Mouse (Mus musculus) hindbrain, embryonic 16.5 days (tissue): ENCODE measurements around the gene Syt12. TPM values are rescaled to one million over a fixed set of nuclear protein-coding genes. Genes with fewer than 3 reads are reported as not detected.
A peak's percentile ranks its signal among the peaks of the same experiment; 100 is the strongest.

ENCODE experiments used
- ATAC-seq: fragments of 200-750 bp; cut with Nextera tagmentation; 2 replicates; pipeline ENCODE4 v1.8.0; 2017; ENCODE audit warnings: moderate TSS enrichment, moderate library complexity
- H3K27ac ChIP-seq: fragments of 300-500 bp; sonication (generic); 2 replicates; pipeline ENCODE4 v1.5.1; 2014; ENCODE audit warnings: low read depth, mild to moderate bottlenecking, control low read depth, low read length, moderate library complexity
- H3K27me3 ChIP-seq: fragments of 300-500 bp; sonication (generic); replicated peaks from 2 replicates; pipeline ENCODE4 v1.6.1; 2014; ENCODE audit warnings: low read length; ENCODE audit not compliant: control insufficient read depth, insufficient read depth
- H3K36me3 ChIP-seq: fragments of 300-500 bp; sonication (generic); 2 replicates; pipeline ENCODE4 v1.6.1; 2014; ENCODE audit warnings: mild to moderate bottlenecking, low read length, moderate library complexity, mixed read lengths; ENCODE audit not compliant: control insufficient read depth, insufficient read depth
- H3K4me1 ChIP-seq: fragments of 300-500 bp; sonication (generic); 2 replicates; pipeline ENCODE4 v1.6.1; 2014; ENCODE audit warnings: low read depth, low read length; ENCODE audit not compliant: control insufficient read depth, insufficient read depth
- H3K4me2 ChIP-seq: fragments of 300-500 bp; sonication (generic); 2 replicates; pipeline ENCODE4 v1.6.1; 2014; ENCODE audit warnings: mild to moderate bottlenecking, low read length, control low read depth, moderate library complexity
- H3K4me3 ChIP-seq: fragments of 300-500 bp; sonication (generic); 2 replicates; pipeline ENCODE4 v1.5.1; 2014; ENCODE audit warnings: mild to moderate bottlenecking, low read length, control low read depth, moderate library complexity
- H3K9ac ChIP-seq: fragments of 300-500 bp; sonication (generic); 2 replicates; pipeline ENCODE4 v1.6.1; 2014; ENCODE audit warnings: low read depth, mild to moderate bottlenecking, control low read depth, low read length, moderate library complexity
- H3K9me3 ChIP-seq: fragments of 300-500 bp; sonication (generic); 2 replicates; pipeline ENCODE4 v1.6.1; 2014; ENCODE audit warnings: mild to moderate bottlenecking, low read length, moderate library complexity; ENCODE audit not compliant: control insufficient read depth
- WGBS: fragments of 180-500 bp; shearing (Covaris S2); extraction: QIAGEN DNeasy Blood & Tissue Kit; methylation state at CpG from one replicate; pipeline ENCODE4 v1.1.7; 2014; 5-methylcytosine and 5-hydroxymethylcytosine counted together
- polyA plus RNA-seq: library from polyadenylated mRNA; unstranded; fragments of >200 nt; fragmentation: Nextera tagmentation; extraction: Ambion mirVana; gene quantifications from 2 replicates; pipeline ENCODE4 v1.2.1, GENCODE M21; 2015

Gene Syt12
- polyA plus RNA-seq, 1 experiment from 2014 or later: 9.0 TPM

- peaks cover 13% of the 10 kb centered on the region for H3K4me1 ChIP-seq
- 29% methylated on average over 10 of the region's 10 CpGs for WGBS
- H3K9me3 ChIP-seq: no peaks in the 10 kb centered on the region
- no peaks in the 10 kb centered on the region for H3K36me3 ChIP-seq
- H3K27me3 ChIP-seq: peaks cover 12% of the 10 kb centered on the region
- no peak for ATAC-seq
- no peak overlapping the region for H3K9ac ChIP-seq
- H3K4me3 ChIP-seq: no peak overlapping the region
- no peak overlapping the region for H3K4me2 ChIP-seq
- H3K27ac ChIP-seq: no peak overlapping the region
Observed at GRCm38 (mm10) chr19:4441621-4442161, 35.6 kb downstream of the Syt12 start.

- 26% methylated on average over 6 of the region's 6 CpGs for WGBS
- Histone ChIP-seq H3K9me3 (no peaks in the 10 kb centered on the region), H3K36me3 (no peaks in the 10 kb centered on the region), H3K27ac (no peak overlapping the region), H3K27me3 (peaks cover 12% of the 10 kb centered on the region), H3K9ac (no peak overlapping the region), H3K4me1 (peaks cover 13% of the 10 kb centered on the region), H3K4me2 (no peak overlapping the region), H3K4me3 (no peak overlapping the region)
- ATAC-seq: no peak
Observed at GRCm38 (mm10) chr19:4441090-4441591, 36.1 kb downstream of the Syt12 start.

GRCm38 (mm10) chr19:4440222-4440621 lies 37.0 kb downstream of the Syt12 start:
- H3K4me3 ChIP-seq: no peak overlapping the region
- no peak overlapping the region for H3K27ac ChIP-seq
- no peak for ATAC-seq

GRCm38 (mm10) chr19:4439161-4439801 lies 38.0 kb downstream of the Syt12 start, which contains the start of gene Rhod:
Gene Rhod, minus strand, starts transcription at chr19:4439432.
- peak within 1 kb of the TSS; percentile 51 for H3K4me3 ChIP-seq
- ATAC-seq: no peak

More at GRCm38 (mm10) chr19:4440222-4440621, 37.0 kb downstream of the Syt12 start:
- 14% methylated on average over 8 of the region's 8 CpGs for WGBS
- Histone ChIP-seq H3K4me1 (peaks cover 13% of the 10 kb centered on the region), H3K27me3 (peaks cover 12% of the 10 kb centered on the region), H3K9me3 (no peaks in the 10 kb centered on the region), H3K4me2 (peak overlapping the region; percentile 11; the same call in 1 of the 2 replicates), H3K36me3 (no peaks in the 10 kb centered on the region), H3K9ac (no peak overlapping the region)

DNA sequence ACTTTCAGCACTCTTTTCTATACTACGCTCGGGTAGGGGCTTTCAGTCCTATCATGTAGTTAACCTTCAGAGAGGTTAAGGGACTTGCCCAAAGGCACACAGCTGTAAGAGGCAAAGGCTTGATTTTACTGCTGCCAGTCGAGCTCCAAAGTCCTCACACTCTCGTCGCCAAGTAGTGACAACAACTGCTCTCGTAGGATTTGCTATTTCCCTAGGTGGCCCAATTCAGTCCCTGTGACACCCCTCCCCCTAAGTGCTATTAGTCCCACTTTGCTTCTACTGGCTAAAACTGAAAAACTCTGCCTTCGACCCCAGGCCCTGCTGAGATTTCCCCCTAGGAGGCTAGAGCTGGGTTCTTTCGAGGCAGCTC lies 38.5 kb downstream of the Syt12 start:
- H3K27me3 ChIP-seq: peaks cover 12% of the 10 kb centered on the region
- no peaks in the 10 kb centered on the region for H3K36me3 ChIP-seq
- H3K4me3 ChIP-seq: peak overlapping the region; percentile 51
- H3K27ac ChIP-seq: no peak overlapping the region; the same call in 1 of the 2 replicates
- H3K4me1 ChIP-seq: peaks cover 13% of the 10 kb centered on the region
- WGBS: 7% methylated on average over 8 of the region's 8 CpGs
- ATAC-seq: no peak
- peak overlapping the region; percentile 67 for H3K9ac ChIP-seq
- peak overlapping the region; percentile 94 for H3K4me2 ChIP-seq
- no peaks in the 10 kb centered on the region for H3K9me3 ChIP-seq

More at GRCm38 (mm10) chr19:4439161-4439801, 38.0 kb downstream of the Syt12 start, which contains the start of gene Rhod:
- peaks cover 13% of the 10 kb centered on the region for H3K4me1 ChIP-seq
- no peaks in the 10 kb centered on the region for H3K9me3 ChIP-seq
- no peaks in the 10 kb centered on the region for H3K36me3 ChIP-seq
- H3K9ac ChIP-seq: peak within 1 kb of the TSS; percentile 67
- H3K27ac ChIP-seq: no peak within 1 kb of the TSS; the same call in 1 of the 2 replicates
- peak within 1 kb of the TSS; percentile 94 for H3K4me2 ChIP-seq
- under 1% methylated on average over 41 of the region's 51 CpGs for WGBS
- H3K27me3 ChIP-seq: peaks cover 12% of the 10 kb centered on the region

- Histone ChIP-seq H3K9ac (no peak overlapping the region), H3K4me3 (no peak overlapping the region), H3K27ac (no peak overlapping the region), H3K4me2 (no peak overlapping the region), H3K27me3 (peaks cover 12% of the 10 kb centered on the region), H3K4me1 (peaks cover 13% of the 10 kb centered on the region), H3K36me3 (no peaks in the 10 kb centered on the region), H3K9me3 (no peaks in the 10 kb centered on the region)
- 78% methylated on average over 6 of the region's 6 CpGs for WGBS
- ATAC-seq: no peak
Observed at GRCm38 (mm10) chr19:4437886-4438285, 39.4 kb downstream of the Syt12 start.

- no peak overlapping the region for H3K4me3 ChIP-seq
- 95% methylated on average over 3 of the region's 3 CpGs for WGBS
- no peak overlapping the region for H3K4me2 ChIP-seq
- no peaks in the 10 kb centered on the region for H3K9me3 ChIP-seq
- H3K4me1 ChIP-seq: peaks cover 13% of the 10 kb centered on the region
- no peak overlapping the region for H3K27ac ChIP-seq
- no peaks in the 10 kb centered on the region for H3K36me3 ChIP-seq
- H3K9ac ChIP-seq: no peak overlapping the region
- peaks cover 12% of the 10 kb centered on the region for H3K27me3 ChIP-seq
- ATAC-seq: no peak
Observed at GRCm38 (mm10) chr19:4436254-4436653, 41.0 kb downstream of the Syt12 start.

GRCm38 (mm10) chr19:4434999-4435398 lies 42.2 kb downstream of the Syt12 start:
- 83% methylated on average over 1 of the region's 1 CpGs for WGBS
- H3K4me2 ChIP-seq: no peak overlapping the region
- no peaks in the 10 kb centered on the region for H3K36me3 ChIP-seq
- peaks cover 10% of the 10 kb centered on the region for H3K4me1 ChIP-seq
- H3K9me3 ChIP-seq: no peaks in the 10 kb centered on the region
- H3K27me3 ChIP-seq: peaks cover 8% of the 10 kb centered on the region
- H3K9ac ChIP-seq: no peak overlapping the region
- no peak for ATAC-seq
- no peak overlapping the region for H3K27ac ChIP-seq
- H3K4me3 ChIP-seq: no peak overlapping the region

DNA sequence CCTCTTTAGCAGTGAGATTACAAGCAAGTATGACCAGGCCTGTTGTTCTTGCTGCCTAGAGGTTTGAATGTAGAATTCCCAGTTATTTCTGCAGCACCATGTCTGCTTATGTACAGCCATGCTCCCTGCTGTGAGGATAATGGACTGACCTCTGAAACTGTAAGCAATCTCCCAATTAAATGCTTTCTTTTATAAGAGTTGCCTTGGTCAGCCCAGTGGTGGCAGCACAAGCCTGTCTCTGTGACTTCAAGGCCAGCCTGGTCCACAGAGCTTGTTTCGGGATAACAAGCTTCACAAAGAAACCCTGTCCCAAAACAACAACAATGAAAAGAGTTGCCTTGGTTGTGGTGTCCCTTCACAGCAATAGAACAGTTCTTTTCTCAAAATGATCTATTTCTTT lies 43.5 kb downstream of the Syt12 start:
- Histone ChIP-seq H3K9me3 (no peaks in the 10 kb centered on the region), H3K27me3 (peaks cover 5% of the 10 kb centered on the region), H3K4me3 (no peak overlapping the region), H3K4me2 (no peak overlapping the region), H3K4me1 (no peaks in the 10 kb centered on the region), H3K36me3 (no peaks in the 10 kb centered on the region), H3K9ac (no peak overlapping the region), H3K27ac (no peak overlapping the region)
- ATAC-seq: no peak
- WGBS: 75% methylated on average over 1 of the region's 1 CpGs
